Mouse (Mus musculus): ENCODE measurements around the gene Ccdc54.

DNA sequence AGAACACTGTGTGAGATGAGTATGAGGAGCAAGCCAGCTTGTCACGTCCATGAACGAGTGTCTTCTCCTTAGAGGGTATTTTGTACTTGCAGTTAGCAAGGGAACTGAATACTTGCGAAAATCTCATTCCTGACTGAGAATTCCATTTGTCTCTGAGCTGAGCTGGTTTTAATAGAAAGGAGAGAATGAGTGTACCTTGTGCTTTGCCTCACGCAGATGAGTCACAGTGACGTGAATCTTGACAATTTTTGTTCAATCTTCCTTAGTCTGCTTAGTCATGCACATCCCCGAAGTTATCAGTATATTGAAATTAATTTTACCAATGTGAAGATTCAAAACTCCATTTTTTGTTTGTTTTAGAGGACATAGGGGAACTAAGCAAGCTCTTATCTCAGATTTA is 12.6 kb downstream of the Ccdc54 start:
- TF ChIP-seq CTCF (IDR thresholded peaks at IDR 0.05; ENCODE audit: low read depth) (no peak), EP300 (optimal IDR thresholded peaks at IDR 0.05) (no peak)

Data from stomach, postnatal 0 days (tissue).